Mouse (Mus musculus) embryonic fibroblast, embryonic 13.5 days (primary cell): Measurements from ENCODE around the gene Spata22.
"Not testable (repeated sequence)": the region's sequence is repeated elsewhere in the genome, so short reads cannot be mapped to it uniquely, and the experiment has no call there.

Experiments used
- CTCF ChIP-seq: IDR thresholded peaks from 2 replicates; pipeline ENCODE4 v1.5.1; 2011; ENCODE audit warnings: mild to moderate bottlenecking, control low read depth, low read length, moderate library complexity, borderline replicate concordance; ENCODE audit not compliant: insufficient read depth
- POLR2A ChIP-seq: IDR thresholded peaks from 2 replicates; pipeline ENCODE4 v1.6.1; 2011; ENCODE audit warnings: low read depth, mild to moderate bottlenecking, control low read depth, low read length, moderate library complexity

DNA sequence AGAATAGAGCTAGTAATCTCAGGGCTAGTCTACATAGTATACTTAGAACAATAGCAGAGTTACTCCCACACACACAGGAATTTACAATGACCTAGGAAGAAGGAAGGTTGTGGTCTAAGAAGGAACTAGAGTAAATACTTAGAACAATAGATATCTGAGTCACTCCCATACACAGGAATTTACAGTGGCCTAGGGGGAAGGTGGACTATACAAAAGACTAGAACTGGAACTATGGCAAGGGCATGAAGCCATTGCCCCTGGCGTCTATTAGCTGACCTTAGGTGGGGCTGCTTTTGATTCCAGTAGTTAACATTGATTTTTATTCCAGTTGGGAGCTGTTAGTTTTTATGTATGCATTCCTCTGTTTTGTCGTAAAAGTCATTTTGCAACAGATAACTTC is 11.0 kb upstream of the Spata22 start:
- not testable (repeated sequence) for TF ChIP-seq CTCF, POLR2A
